Mouse (Mus musculus) kidney, postnatal 0 days (tissue): ENCODE results near the gene Gm9833. TPM values are rescaled to one million over a fixed set of nuclear protein-coding genes. Genes with fewer than 3 reads are reported as not detected.

Experiments
- ATAC-seq: fragments of 200-750 bp; cut with Nextera tagmentation; replicated peaks from 2 replicates; pipeline ENCODE4 v1.8.0; 2017; ENCODE audit warnings: low read depth, moderate number of reproducible peaks, moderate TSS enrichment, moderate library complexity; ENCODE audit not compliant: low FRiP score
- DNase-seq: peaks from one replicate; pipeline ENCODE4 v3.0.0-alpha.2; 2016; ENCODE audit warnings: low spot score
- H3K27ac ChIP-seq: fragments of 300-500 bp; sonication (generic); 2 replicates; pipeline ENCODE4 v1.5.1; 2014; ENCODE audit warnings: mild to moderate bottlenecking
- H3K27me3 ChIP-seq: fragments of 300-500 bp; sonication (generic); 2 replicates; pipeline ENCODE4 v1.6.1; 2014; ENCODE audit warnings: low read length, mixed read lengths; ENCODE audit not compliant: insufficient read depth
- H3K36me3 ChIP-seq: fragments of 300-500 bp; sonication (generic); 2 replicates; pipeline ENCODE4 v1.6.1; 2014; ENCODE audit warnings: low read length, mixed read lengths; ENCODE audit not compliant: insufficient read depth
- H3K4me1 ChIP-seq: fragments of 300-500 bp; sonication (generic); replicated peaks from 2 replicates; pipeline ENCODE4 v1.6.1; 2014; ENCODE audit warnings: antibody characterized with exemption, low read length, mixed read lengths; ENCODE audit not compliant: insufficient read depth
- H3K4me2 ChIP-seq: fragments of 300-500 bp; sonication (generic); 2 replicates; pipeline ENCODE4 v1.6.1; 2014; ENCODE audit warnings: mild to moderate bottlenecking, low read length, moderate library complexity, mixed read lengths
- H3K4me3 ChIP-seq: fragments of 300-500 bp; sonication (generic); replicated peaks from 2 replicates; pipeline ENCODE4 v1.5.1; 2014; ENCODE audit warnings: low read depth, low read length
- H3K9ac ChIP-seq: fragments of 300-500 bp; sonication (generic); 2 replicates; pipeline ENCODE4 v1.6.1; 2014; ENCODE audit warnings: low read depth, low read length
- H3K9me3 ChIP-seq: fragments of 300-500 bp; sonication (generic); replicated peaks from 2 replicates; pipeline ENCODE4 v1.6.1; 2016; ENCODE audit warnings: low read length, inconsistent platforms, mixed read lengths
- CTCF ChIP-seq: IDR thresholded peaks from 2 replicates; pipeline ENCODE4 v1.5.1; 2016; ENCODE audit warnings: antibody characterized with exemption, low read depth, mild to moderate bottlenecking, moderate library complexity
- WGBS: fragments of 180-500 bp; shearing (Covaris S2); extraction: QIAGEN DNeasy Blood & Tissue Kit; methylation state at CpG from one replicate; pipeline ENCODE4 v1.1.7; 2014; 5-methylcytosine and 5-hydroxymethylcytosine counted together
- polyA plus RNA-seq: library from polyadenylated mRNA; unstranded; fragments of >200 nt; fragmentation: Nextera tagmentation; extraction: Ambion mirVana; gene quantifications from 2 replicates; pipeline ENCODE4 v1.2.1, GENCODE M21; 2015

The Gm9833 gene
- polyA plus RNA-seq, 1 experiment from 2014 or later, result 2.6 TPM

- Histone ChIP-seq H3K9ac (no peak overlapping the region), H3K4me1 (no peaks in the 10 kb centered on the region), H3K36me3 (no peaks in the 10 kb centered on the region), H3K4me2 (no peak overlapping the region), H3K27me3 (no peaks in the 10 kb centered on the region), H3K4me3 (no peak overlapping the region), H3K27ac (no peak overlapping the region), H3K9me3 (no peaks in the 10 kb centered on the region)
- WGBS, result 45% methylated on average over 6 of the region's 6 CpGs
- DNase-seq (no peak), ATAC-seq (no peak)
- no peak for TF ChIP-seq CTCF
Observed at GRCm38 (mm10) chr3:10081911-10082541, 5.9 kb upstream of the Gm9833 start.

GRCm38 (mm10) chr3:10082545-10083062, 5.3 kb upstream of the Gm9833 start:
- TF ChIP-seq CTCF, result no peak
- Histone ChIP-seq H3K27ac (no peak overlapping the region), H3K4me1 (no peaks in the 10 kb centered on the region), H3K27me3 (no peaks in the 10 kb centered on the region), H3K4me2 (no peak overlapping the region), H3K9ac (no peak overlapping the region), H3K9me3 (no peaks in the 10 kb centered on the region), H3K4me3 (no peak overlapping the region), H3K36me3 (no peaks in the 10 kb centered on the region)
- 63% methylated on average over 4 of the region's 4 CpGs for WGBS
- DNase-seq (no peak), ATAC-seq (no peak)

GRCm38 (mm10) chr3:10084102-10084501, 3.8 kb upstream of the Gm9833 start:
- Histone ChIP-seq H3K4me2 (no peak overlapping the region), H3K9me3 (no peaks in the 10 kb centered on the region), H3K36me3 (no peaks in the 10 kb centered on the region), H3K4me1 (no peaks in the 10 kb centered on the region), H3K27ac (no peak overlapping the region), H3K4me3 (no peak overlapping the region), H3K9ac (no peak overlapping the region), H3K27me3 (no peaks in the 10 kb centered on the region)
- 80% methylated on average over 3 of the region's 3 CpGs for WGBS
- TF ChIP-seq CTCF, result no peak
- no peak for DNase-seq
- no peak for ATAC-seq

- H3K36me3 ChIP-seq, result no peaks in the 10 kb centered on the region
- H3K4me1 ChIP-seq, result no peaks in the 10 kb centered on the region
- H3K9ac ChIP-seq, result no peak overlapping the region
- no peak for TF ChIP-seq CTCF
- H3K27ac ChIP-seq, result no peak overlapping the region
- no peaks in the 10 kb centered on the region for H3K9me3 ChIP-seq
- no peak for DNase-seq
- no peak overlapping the region for H3K4me3 ChIP-seq
- no peak for ATAC-seq
- WGBS, result 80% methylated on average over 7 of the region's 7 CpGs
- H3K27me3 ChIP-seq, result no peaks in the 10 kb centered on the region
- H3K4me2 ChIP-seq, result no peak overlapping the region
Observed at GRCm38 (mm10) chr3:10085396-10086119, 2.4 kb upstream of the Gm9833 start.

- no peak overlapping the region; the same call in 1 of the 2 replicates for H3K4me2 ChIP-seq
- H3K4me3 ChIP-seq, result no peak overlapping the region
- DNase-seq (no peak), ATAC-seq (no peak)
- TF ChIP-seq CTCF, result no peak
- H3K27me3 ChIP-seq, result no peaks in the 10 kb centered on the region
- H3K27ac ChIP-seq, result no peak overlapping the region
- H3K4me1 ChIP-seq, result no peaks in the 10 kb centered on the region
- H3K9me3 ChIP-seq, result no peaks in the 10 kb centered on the region
- H3K36me3 ChIP-seq, result no peaks in the 10 kb centered on the region
- no peak overlapping the region for H3K9ac ChIP-seq
- WGBS, result 91% methylated on average over 8 of the region's 8 CpGs
Observed at GRCm38 (mm10) chr3:10087511-10087910, 399 bp upstream of the Gm9833 start.

- DNase-seq (no peak), ATAC-seq (no peak)
- no peak for TF ChIP-seq CTCF
- H3K9me3 ChIP-seq, result no peaks in the 10 kb centered on the region
- no peak overlapping the region for H3K4me2 ChIP-seq
- H3K4me3 ChIP-seq, result no peak overlapping the region
- H3K4me1 ChIP-seq, result no peaks in the 10 kb centered on the region
- peak overlapping the region; percentile 66 for H3K27ac ChIP-seq
- no peaks in the 10 kb centered on the region for H3K27me3 ChIP-seq
- H3K36me3 ChIP-seq, result no peaks in the 10 kb centered on the region
- H3K9ac ChIP-seq, result no peak overlapping the region
- 70% methylated on average over 6 of the region's 6 CpGs for WGBS
Observed at GRCm38 (mm10) chr3:10091616-10092140, 3.8 kb downstream of the Gm9833 start.
